Mouse (Mus musculus) embryo, embryonic 11.5 days (tissue): ENCODE results near the gene Nkiras1.

Experiments used
- DNase-seq: peaks from one replicate; pipeline ENCODE4 v3.0.0-alpha.2; 2012; ENCODE audit warnings: low read depth, low spot score

Nkiras1 gene

DNA sequence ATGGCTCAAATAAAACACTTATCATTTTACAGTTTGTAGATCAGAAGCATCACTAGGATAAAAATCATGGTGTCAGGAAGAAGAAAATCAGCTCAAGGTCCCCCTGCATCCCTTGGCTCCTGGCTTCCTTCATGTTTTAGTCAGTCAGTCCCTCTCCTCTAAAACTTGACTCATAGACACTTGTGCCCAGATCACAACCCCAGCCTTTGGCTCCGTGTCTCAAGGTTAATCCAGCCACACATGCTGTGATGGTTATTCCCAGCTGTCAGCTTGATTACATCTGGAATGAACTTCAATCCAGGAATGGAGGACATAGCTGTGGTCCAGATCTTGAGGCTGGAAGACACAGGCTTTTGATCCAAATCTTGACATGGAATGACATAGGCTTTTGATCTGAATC, 3.6 kb downstream of the Nkiras1 start:
- DNase-seq, result no peak

- no peak for DNase-seq
Measured at GRCm38 (mm10) chr14:18280375-18280774, 9.4 kb downstream of the Nkiras1 start.

DNA sequence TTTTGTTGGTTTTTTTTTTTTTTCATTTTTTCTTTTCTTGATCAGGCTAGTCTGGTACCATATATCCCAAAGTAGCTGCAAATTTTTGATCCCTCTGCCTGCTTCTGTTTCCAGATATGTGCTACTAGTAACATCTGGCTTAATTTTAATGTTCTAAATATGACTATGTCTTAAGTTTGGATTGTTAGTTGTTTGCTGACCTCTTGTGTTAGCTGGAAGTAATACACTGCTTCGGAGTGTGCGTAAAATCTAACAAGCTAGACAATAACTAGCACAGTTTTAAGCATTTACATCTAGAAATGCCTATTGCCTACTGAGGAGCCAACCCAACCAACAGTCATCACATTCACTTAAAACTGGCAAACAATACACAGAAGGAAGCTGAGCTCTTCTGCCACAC, 13.6 kb downstream of the Nkiras1 start:
- no peak for DNase-seq

- no peak for DNase-seq
Measured at GRCm38 (mm10) chr14:18285476-18285875, 14.5 kb downstream of the Nkiras1 start.

DNA sequence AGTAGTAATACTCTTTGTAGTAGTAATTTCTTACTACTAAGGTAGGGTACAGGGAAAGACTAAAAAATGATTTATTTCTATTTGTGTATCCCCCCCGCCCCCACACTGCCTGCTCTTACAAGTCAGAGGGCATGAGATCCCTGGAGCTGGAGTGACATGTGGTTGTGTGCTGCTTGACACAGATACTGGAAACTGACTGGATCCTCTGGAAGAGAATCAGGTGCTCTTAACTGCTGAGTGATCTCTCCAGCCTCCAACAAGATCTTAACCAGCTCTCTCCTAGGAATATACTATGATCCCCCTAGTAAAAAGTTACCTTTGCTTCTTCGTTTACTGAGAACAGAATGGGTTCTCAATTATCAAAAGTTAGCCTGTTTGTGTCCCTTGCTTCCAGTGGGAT, 15.5 kb downstream of the Nkiras1 start:
- no peak for DNase-seq

GRCm38 (mm10) chr14:18287391-18287790, 16.5 kb downstream of the Nkiras1 start:
- no peak for DNase-seq

DNA sequence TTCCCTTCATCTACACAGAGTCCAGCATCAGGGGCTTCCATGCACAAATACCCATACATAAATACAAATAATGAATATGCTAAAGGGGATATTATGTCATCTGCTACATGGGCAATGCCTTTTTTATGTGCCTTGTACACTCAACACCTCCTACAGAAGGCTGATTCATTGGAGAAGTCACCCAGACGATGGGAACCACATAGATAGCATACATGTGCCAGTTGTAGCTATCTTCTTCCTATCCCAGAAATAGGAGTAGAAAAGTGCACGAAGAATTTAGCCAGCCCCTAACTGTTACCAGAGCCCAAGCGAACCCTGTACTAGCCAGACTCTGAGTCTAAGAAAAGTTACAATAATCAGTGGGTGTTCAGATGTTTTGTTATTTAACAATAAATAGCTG, 21.2 kb downstream of the Nkiras1 start:
- DNase-seq, result no peak

GRCm38 (mm10) chr14:18292578-18292977, 21.6 kb downstream of the Nkiras1 start:
- DNase-seq, result no peak

- no peak for DNase-seq
Measured at GRCm38 (mm10) chr14:18297441-18297840, 26.5 kb downstream of the Nkiras1 start.

- DNase-seq, result no peak
Measured at GRCm38 (mm10) chr14:18298874-18299273, 27.9 kb downstream of the Nkiras1 start.

DNA sequence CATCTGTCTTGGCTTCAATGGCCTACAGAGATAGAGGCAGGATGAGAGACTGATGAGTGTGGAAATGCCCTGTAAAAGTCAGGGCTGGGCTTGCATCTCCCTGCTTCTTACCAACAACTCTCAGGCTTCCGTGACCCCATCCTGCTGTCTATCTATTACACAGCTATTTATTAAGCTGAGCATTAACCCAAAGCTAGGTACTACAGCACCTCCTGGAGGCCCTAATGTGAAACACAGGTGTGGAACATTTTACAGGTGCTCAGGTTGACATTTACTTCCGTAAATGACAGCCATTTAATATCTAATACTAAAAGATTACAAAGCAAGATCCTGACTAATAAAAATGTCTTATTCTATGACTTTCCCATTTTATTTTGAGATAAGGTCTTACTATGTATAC, 29.7 kb downstream of the Nkiras1 start:
- no peak for DNase-seq

GRCm38 (mm10) chr14:18301591-18301990, 30.7 kb downstream of the Nkiras1 start:
- DNase-seq, result no peak

DNA sequence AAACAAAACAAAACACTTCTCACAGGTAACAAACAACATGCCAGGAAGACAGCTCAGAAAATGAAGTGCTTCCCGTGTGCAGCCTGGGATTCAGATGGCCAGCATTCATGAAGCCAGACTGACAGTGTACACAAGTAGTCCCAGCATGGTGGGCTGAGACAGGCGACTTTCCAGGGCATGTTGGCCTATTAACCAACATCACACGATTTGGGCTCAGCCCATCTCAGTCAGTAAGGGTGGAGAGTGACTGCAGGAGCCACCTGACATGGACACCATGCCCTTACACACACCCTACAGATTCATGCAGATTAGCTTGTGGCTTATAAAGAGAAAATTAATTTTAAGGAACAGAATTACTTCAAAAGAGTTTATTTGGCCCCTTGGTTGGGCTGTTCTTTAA, 31.8 kb downstream of the Nkiras1 start:
- DNase-seq, result no peak

DNA sequence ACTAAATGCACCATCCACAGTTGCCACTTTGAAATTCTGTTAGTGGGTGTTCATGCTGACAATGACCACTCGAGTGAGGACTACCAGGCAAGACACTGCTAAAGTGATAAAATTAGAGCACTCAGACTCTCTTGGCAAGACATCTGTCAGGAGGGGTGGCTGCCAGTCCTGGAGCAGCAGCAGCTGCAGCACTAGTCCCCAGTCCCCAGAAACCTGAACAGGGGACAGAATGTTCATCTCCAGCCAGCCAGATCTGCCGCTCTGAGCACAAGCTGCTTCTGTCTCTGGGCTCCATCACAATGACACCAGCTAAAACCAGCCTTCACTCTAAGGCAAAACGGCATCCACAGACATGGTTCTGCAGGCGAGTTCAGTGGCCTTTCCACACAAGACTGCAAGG, 32.3 kb downstream of the Nkiras1 start:
- no peak for DNase-seq

GRCm38 (mm10) chr14:18304165-18304564, 33.2 kb downstream of the Nkiras1 start:
- no peak for DNase-seq

DNA sequence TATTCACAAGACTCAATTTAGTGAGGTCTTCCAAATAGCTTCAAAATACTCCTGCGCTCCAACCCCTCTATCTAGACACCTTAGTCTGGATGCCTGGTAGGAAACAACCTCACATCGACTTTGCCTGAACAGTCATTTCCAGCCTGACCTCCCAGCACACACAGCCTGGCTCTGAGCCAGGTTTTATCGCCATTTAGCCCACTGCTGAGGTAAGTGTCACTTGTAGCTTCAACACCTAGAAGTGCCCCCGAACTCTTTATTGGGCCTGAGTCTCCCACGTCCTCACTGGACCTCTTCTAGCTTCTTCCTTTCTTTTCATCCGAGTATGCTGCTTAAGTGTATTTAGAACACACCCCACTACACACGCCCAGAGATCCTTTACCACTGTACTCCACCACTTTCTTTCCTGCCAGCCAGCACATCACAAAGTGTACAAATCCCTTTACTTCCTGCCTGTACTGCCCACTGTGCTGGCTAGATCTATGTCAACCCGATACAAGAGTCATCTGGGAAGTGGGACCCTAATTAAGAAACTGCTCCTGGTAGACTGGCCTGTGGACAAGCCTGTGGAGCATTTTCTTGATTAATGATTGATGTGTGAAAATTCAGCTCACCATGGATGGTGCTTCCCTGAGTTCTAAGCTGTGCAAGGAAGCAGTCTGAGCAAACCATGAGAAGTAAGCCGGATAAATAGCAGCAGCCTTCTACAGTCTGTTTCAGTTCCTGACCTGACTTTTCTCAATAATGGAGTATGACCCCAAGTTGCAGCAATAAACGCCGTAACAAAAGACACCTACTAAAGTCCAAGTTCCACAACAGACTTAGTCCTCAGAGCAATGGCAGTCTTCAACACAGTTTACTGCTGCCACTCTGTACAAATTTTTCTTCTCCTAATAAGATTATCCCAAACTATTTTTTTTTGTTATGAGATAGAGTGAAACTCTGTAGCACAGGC, 46.8 kb downstream of the Nkiras1 start:
- DNase-seq, result no peak

DNA sequence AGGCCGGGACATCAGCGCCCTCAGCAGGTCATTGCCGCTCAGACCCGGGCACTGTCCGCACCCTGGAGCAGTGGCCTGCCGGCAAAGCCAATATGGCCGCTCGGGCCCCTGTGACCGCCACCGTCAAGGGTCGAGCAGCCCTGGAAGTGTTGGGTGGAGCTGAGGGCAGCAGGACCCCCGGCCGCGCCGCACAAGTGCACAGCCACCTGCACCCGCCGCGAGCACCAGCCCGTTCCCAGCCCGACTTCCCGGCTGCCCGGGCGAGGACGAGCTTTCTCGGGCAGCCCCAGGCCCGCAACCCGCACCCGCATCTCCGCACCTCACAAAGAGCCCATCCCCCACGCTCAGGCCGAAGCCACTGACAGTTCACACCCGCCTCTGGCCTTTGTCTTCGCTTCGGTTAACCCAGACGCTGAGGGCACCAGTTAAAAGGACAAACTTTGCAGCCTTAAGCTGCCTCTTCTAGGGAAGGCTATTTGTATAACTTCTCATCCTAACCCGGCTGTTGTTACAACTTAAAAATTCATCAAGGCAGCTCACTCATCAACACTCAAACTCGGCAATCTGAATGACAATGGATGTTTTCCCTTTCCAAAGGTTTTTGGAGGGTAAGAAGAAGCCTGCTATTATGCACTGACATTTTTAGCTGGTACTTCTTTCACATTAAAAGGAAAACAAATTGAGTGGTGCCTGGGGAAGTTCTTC, 56.2 kb downstream of the Nkiras1 start:
- no peak for DNase-seq

DNA sequence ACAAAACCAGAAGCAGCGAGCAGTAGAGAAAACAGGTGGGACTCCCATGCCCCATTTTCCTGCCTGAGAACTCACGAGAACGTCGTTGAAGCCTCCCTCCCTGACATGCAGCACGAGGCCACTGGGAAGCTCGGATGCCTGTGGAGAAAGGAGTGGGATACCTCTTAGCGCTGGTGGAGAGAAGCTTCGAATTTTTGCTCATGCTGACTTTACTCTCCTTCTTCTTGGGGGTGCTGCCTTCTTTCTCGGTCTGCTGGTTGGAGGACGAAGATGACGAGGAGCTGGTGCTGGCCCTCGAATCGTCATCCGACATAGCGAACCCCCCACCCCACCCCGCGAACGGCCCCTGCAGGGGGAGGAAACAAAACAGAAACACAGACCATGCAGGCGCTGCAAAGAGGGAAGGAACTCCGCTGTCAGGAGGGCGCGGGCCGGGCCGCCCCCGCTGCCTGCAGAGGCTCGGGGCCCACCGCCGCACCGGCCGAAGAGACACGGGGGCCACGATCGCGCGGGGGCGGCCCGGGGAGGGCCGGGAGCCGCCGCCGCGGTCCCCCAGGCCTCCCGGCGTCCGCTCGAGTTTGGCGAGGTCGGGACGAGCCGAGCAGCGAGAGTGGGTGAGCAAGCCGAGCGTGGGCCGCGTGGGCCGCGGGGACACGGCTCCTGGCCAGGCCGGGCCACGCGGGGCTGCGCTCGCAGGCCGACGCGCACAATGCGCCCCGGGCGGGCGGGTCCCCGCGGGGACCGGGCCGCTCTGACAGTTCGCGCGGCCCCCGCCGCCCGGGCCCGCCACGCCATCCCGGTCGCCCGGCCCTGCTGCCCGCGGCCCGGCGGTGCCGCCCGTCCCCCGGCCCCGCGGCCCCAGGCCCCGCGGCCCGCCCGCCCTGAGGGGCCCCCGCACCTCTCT, 60.1 kb downstream of the Nkiras1 start:
- peak; percentile 19 for DNase-seq

GRCm38 (mm10) chr14:18331693-18332131, 60.8 kb downstream of the Nkiras1 start, which contains the start of gene Ube2e1:
TSS of gene Ube2e1 (minus strand) at chr14:18331859.
- DNase-seq, result peak; percentile 69
